Mouse (Mus musculus) heart, postnatal 0 days (tissue): Measurements from ENCODE around the gene Hpcal1.

Experiments
- CTCF ChIP-seq: IDR thresholded peaks from 2 replicates; pipeline ENCODE4 v1.5.1; 2016; ENCODE audit warnings: antibody characterized with exemption, control low read depth, low read depth
- EP300 ChIP-seq: IDR thresholded peaks from 2 replicates; pipeline ENCODE4 v1.6.1; 2016; ENCODE audit warnings: antibody characterized with exemption, low read depth

DNA sequence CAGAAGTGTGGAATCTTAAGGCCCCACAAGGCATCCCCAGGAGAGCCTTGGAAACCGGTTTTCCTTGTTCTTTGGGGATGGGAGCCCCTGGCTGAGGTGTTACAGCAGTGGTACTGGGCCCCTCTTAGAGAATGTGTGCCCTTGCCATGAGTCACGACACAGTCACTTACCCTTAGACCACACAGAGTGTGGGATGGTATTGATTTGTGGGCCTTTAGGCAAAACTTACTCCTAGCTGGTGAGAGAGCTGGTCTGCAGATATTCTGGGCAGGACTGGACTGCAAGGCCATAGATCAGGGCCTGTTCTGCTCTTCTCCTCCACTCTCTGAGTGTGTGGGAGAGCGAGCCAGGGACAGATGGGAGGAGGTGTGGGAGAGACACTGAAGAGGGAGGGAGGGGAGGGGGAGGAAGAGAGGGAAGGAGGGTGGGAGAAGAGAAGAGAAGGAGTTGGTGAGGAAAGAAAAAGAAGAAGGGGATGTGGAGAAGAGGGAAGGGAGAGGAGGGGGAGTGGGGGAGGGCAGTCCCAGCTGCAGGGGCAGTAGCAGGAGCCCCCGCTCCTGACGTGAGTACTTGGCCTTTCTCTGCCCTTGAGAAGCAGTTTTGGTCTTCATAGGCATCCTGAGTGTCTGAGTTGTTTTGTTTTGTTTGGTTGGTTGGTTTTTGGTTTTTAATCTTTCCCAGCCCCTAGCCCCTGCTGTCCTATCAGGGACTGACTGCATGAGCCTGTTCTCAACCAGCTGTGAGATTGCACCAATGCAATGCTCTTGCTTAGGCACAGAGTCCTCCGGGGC, 42.7 kb downstream of the Hpcal1 start:
- no peak for TF ChIP-seq CTCF
- TF ChIP-seq EP300 = no peak
